Mouse (Mus musculus): Measurements from ENCODE around the gene Tas2r139. TPM values are rescaled to one million over a fixed set of nuclear protein-coding genes. Genes with fewer than 3 reads are reported as not detected.
"Not testable (repeated sequence)": the region's sequence is repeated elsewhere in the genome, so short reads cannot be mapped to it uniquely, and the experiment has no call there.

The Tas2r139 gene
- total RNA-seq (2012; rRNA removed) (not detected in 2 replicates), polyA plus RNA-seq (2012; ENCODE audit: insufficient read depth in 1 of 2, insufficient read length in 2 of 2, low read depth in 1 of 2, low replicate concordance in 2 of 2, missing spikeins in 1 of 2) (not detected)

GRCm38 (mm10) chr6:42140636-42141035 lies at the start of gene Tas2r139:
Gene Tas2r139, plus strand, starts transcription at chr6:42140936.
- no peaks in the 10 kb centered on the region for H3K79me2 ChIP-seq (ENCODE audit: control insufficient read depth, insufficient read depth, low read length, poor library complexity)
- no peak within 1 kb of the TSS for H3K27ac ChIP-seq (ENCODE audit: control insufficient read depth, low read depth, low read length)
- no peaks in the 10 kb centered on the region for H3K27me3 ChIP-seq (ENCODE audit: control insufficient read depth in 1 of 2, insufficient read depth in 2 of 2, low read length in 2 of 2)
- no peak for TF ChIP-seq MEF2A (IDR thresholded peaks at IDR 0.05; ENCODE audit: extremely low read depth, insufficient replicate concordance, low read depth, low read length, poor library complexity, severe bottlenecking)
- TF ChIP-seq MAFK (IDR thresholded peaks at IDR 0.05; ENCODE audit: borderline replicate concordance, low read depth, low read length): no peak
- no peak for TF ChIP-seq ZC3H11A (IDR thresholded peaks at IDR 0.05; ENCODE audit: low read depth, low read length)
- TF ChIP-seq TCF12 (IDR thresholded peaks at IDR 0.05; ENCODE audit: low read depth, low read length): no peak
- TF ChIP-seq RCOR1 (IDR thresholded peaks at IDR 0.05; ENCODE audit: low read depth, low read length): no peak
- no peak for TF ChIP-seq POLR2AphosphoS2 (IDR thresholded peaks at IDR 0.05; ENCODE audit: low read length)
- no peak for TF ChIP-seq POLR2AphosphoS5 (IDR thresholded peaks at IDR 0.05; ENCODE audit: borderline replicate concordance, low read depth, low read length)
- TF ChIP-seq CTCF (IDR thresholded peaks at IDR 0.05 in 2 of 3, conservative IDR thresholded peaks at IDR 0.05 in 1 of 3; ENCODE audit: control insufficient read depth in 1 of 3, insufficient read depth in 1 of 3, low read depth in 2 of 3, low read length in 3 of 3, poor library complexity in 1 of 3, severe bottlenecking in 1 of 3): no peak
- no peak for TF ChIP-seq USF2 (IDR thresholded peaks at IDR 0.05; ENCODE audit: borderline replicate concordance in 1 of 2, insufficient read depth in 1 of 2, low read depth in 1 of 2, low read length in 2 of 2)
- no peak for TF ChIP-seq NRF1 (IDR thresholded peaks at IDR 0.05; ENCODE audit: insufficient read depth, low read depth, low read length, poor library complexity, severe bottlenecking)
- TF ChIP-seq E2F4 (IDR thresholded peaks at IDR 0.05; ENCODE audit: borderline replicate concordance, low read depth, low read length): no peak
- no peak for TF ChIP-seq ETS1 (IDR thresholded peaks at IDR 0.05; ENCODE audit: low read depth, low read length)
- TF ChIP-seq ZMIZ1 (IDR thresholded peaks at IDR 0.05; ENCODE audit: low read depth, low read length): no peak
- no peak for TF ChIP-seq ZNF384 (IDR thresholded peaks at IDR 0.05; ENCODE audit: low read depth, low read length)
- no peak for TF ChIP-seq BHLHE40 (IDR thresholded peaks at IDR 0.05; ENCODE audit: borderline replicate concordance, low read depth, low read length)
- TF ChIP-seq CHD1 (IDR thresholded peaks at IDR 0.05; ENCODE audit: low read depth, low read length): no peak
- no peak for TF ChIP-seq ZKSCAN1 (IDR thresholded peaks at IDR 0.05; ENCODE audit: low read depth, low read length)
- TF ChIP-seq TBP (IDR thresholded peaks at IDR 0.05; ENCODE audit: low read depth, low read length): no peak
- no peak for TF ChIP-seq NELFE (IDR thresholded peaks at IDR 0.05; ENCODE audit: low read depth, low read length)
- H3K36me3 ChIP-seq (ENCODE audit: control insufficient read depth in 1 of 2, insufficient read depth in 2 of 2, low read length in 2 of 2): no peaks in the 10 kb centered on the region
- DNase-seq (ENCODE audit: low read depth, low spot score): no peak
- H3K4me3 ChIP-seq (ENCODE audit: control insufficient read depth in 1 of 2, insufficient read depth in 1 of 2, low read depth in 2 of 2, low read length in 2 of 2): no peak within 1 kb of the TSS
- no peaks in the 10 kb centered on the region for H3K4me1 ChIP-seq (ENCODE audit: control insufficient read depth in 1 of 2, insufficient read depth in 2 of 2, low read length in 2 of 2)
- H3K9me3 ChIP-seq (replicated peaks; ENCODE audit: insufficient read depth, low read length): no peaks in the 10 kb centered on the region
- H3K9ac ChIP-seq (ENCODE audit: control insufficient read depth, low read depth, low read length, poor library complexity, severe bottlenecking): no peak within 1 kb of the TSS

GRCm38 (mm10) chr6:42151115-42151514 lies 10.4 kb downstream of the Tas2r139 start:
- H3K4me1 ChIP-seq (ENCODE audit: control insufficient read depth in 1 of 2, insufficient read depth in 2 of 2, low read length in 2 of 2); DNase-seq (ENCODE audit: low read depth, low spot score); H3K36me3 ChIP-seq (ENCODE audit: control insufficient read depth in 1 of 2, insufficient read depth in 2 of 2, low read length in 2 of 2); H3K79me2 ChIP-seq (ENCODE audit: control insufficient read depth, insufficient read depth, low read length, poor library complexity); H3K9ac ChIP-seq (ENCODE audit: control insufficient read depth, low read depth, low read length, poor library complexity, severe bottlenecking); H3K27ac ChIP-seq (ENCODE audit: control insufficient read depth, low read depth, low read length); H3K27me3 ChIP-seq (ENCODE audit: control insufficient read depth in 1 of 2, insufficient read depth in 2 of 2, low read length in 2 of 2); H3K9me3 ChIP-seq (replicated peaks; ENCODE audit: insufficient read depth, low read length); H3K4me3 ChIP-seq (ENCODE audit: control insufficient read depth in 1 of 2, insufficient read depth in 1 of 2, low read depth in 2 of 2, low read length in 2 of 2): not testable (repeated sequence)

Measured in MEL (cell line).